Mouse (Mus musculus) lung, embryonic 16.5 days (tissue): ENCODE measurements around the gene Leng9. TPM values are rescaled to one million over a fixed set of nuclear protein-coding genes. Genes with fewer than 3 reads are reported as not detected.
A peak's percentile ranks its signal among the peaks of the same experiment; 100 is the strongest.

Source experiments
- ATAC-seq: fragments of 200-750 bp; cut with Nextera tagmentation; 2 replicates; pipeline ENCODE4 v1.8.0; 2017; ENCODE audit warnings: low read depth, mild to moderate bottlenecking, moderate library complexity
- H3K27ac ChIP-seq: fragments of 300-500 bp; sonication (generic); 2 replicates; pipeline ENCODE4 v1.5.1; 2014; ENCODE audit warnings: mild to moderate bottlenecking, control low read depth, low read length
- H3K27me3 ChIP-seq: fragments of 300-500 bp; sonication (generic); 2 replicates; pipeline ENCODE4 v1.6.1; 2014; ENCODE audit warnings: low read depth, low read length, mixed read lengths; ENCODE audit not compliant: control insufficient read depth, insufficient read depth
- H3K36me3 ChIP-seq: fragments of 300-500 bp; sonication (generic); 2 replicates; pipeline ENCODE4 v1.6.1; 2014; ENCODE audit warnings: low read length; ENCODE audit not compliant: control insufficient read depth, insufficient read depth
- H3K4me1 ChIP-seq: fragments of 300-500 bp; sonication (generic); replicated peaks from 2 replicates; pipeline ENCODE4 v1.6.1; 2014; ENCODE audit warnings: low read length, mixed read lengths; ENCODE audit not compliant: control insufficient read depth, insufficient read depth
- H3K4me2 ChIP-seq: fragments of 300-500 bp; sonication (generic); 2 replicates; pipeline ENCODE4 v1.6.1; 2014; ENCODE audit warnings: low read depth, low read length, control low read depth
- H3K4me3 ChIP-seq: fragments of 300-500 bp; sonication (generic); 2 replicates; pipeline ENCODE4 v1.5.1; 2014; ENCODE audit warnings: mild to moderate bottlenecking, low read length, control low read depth
- H3K9ac ChIP-seq: fragments of 300-500 bp; sonication (generic); 2 replicates; pipeline ENCODE4 v1.6.1; 2014; ENCODE audit warnings: low read length, control low read depth
- H3K9me3 ChIP-seq: fragments of 300-500 bp; sonication (generic); 2 replicates; pipeline ENCODE4 v1.6.1; 2016; ENCODE audit warnings: low read length; ENCODE audit not compliant: control insufficient read depth
- WGBS: fragments of 180-500 bp; shearing (Covaris S2); extraction: QIAGEN DNeasy Blood & Tissue Kit; methylation state at CpG from one replicate; pipeline ENCODE4 v1.1.7; 2014; 5-methylcytosine and 5-hydroxymethylcytosine counted together
- polyA plus RNA-seq: library from polyadenylated mRNA; unstranded; fragments of >200 nt; fragmentation: Nextera tagmentation; extraction: Ambion mirVana; gene quantifications from 2 replicates; pipeline ENCODE4 v1.2.1, GENCODE M21; 2015

The Leng9 gene
- polyA plus RNA-seq, 1 experiment from 2014 or later = 5.5 TPM

- no peak for ATAC-seq
- whole genome bisulfite sequencing = 77% methylated on average over 5 of the region's 5 CpGs
These were observed 4.2 kb upstream of the Leng9 start for GRCm38 (mm10) chr7:4154356-4154755.

DNA sequence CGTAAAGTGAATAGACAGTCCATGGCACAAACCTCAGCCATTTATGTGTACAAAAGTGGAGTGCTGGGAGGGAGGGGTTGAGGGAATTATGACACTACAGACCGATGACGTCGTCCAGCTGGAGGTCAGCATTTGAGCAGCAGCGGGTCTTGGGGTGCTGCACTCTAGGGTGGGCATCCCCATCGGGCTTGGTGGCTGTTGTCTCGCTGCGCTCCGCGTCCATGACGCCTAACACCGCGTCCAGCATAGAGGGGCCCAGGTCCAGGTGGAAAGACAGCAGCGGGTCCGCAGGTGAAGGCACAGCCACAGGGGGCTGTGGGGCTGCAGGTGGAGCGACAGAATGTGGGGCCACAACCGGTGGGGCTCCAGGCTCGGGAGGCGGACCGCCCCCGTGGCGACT is 1.1 kb upstream of the Leng9 start:
- no peak overlapping the region for H3K27ac ChIP-seq
- H3K27me3 ChIP-seq = no peaks in the 10 kb centered on the region; the same call in 1 of the 2 replicates
- no peak overlapping the region for H3K9ac ChIP-seq
- peak overlapping the region; percentile 97 for H3K4me2 ChIP-seq
- ATAC-seq = no peak
- H3K4me1 ChIP-seq = peaks cover 27% of the 10 kb centered on the region
- 31% methylated on average over 22 of the region's 22 CpGs for WGBS
- H3K4me3 ChIP-seq = no peak overlapping the region
- no peaks in the 10 kb centered on the region for H3K9me3 ChIP-seq
- peaks cover 15% of the 10 kb centered on the region for H3K36me3 ChIP-seq

More at GRCm38 (mm10) chr7:4154356-4154755, 4.2 kb upstream of the Leng9 start:
- peaks cover 10% of the 10 kb centered on the region for H3K4me1 ChIP-seq
- H3K27ac ChIP-seq = no peak overlapping the region
- H3K27me3 ChIP-seq = no peaks in the 10 kb centered on the region; the same call in 1 of the 2 replicates
- no peak overlapping the region for H3K4me3 ChIP-seq
- no peaks in the 10 kb centered on the region for H3K9me3 ChIP-seq
- no peaks in the 10 kb centered on the region for H3K36me3 ChIP-seq
- no peak overlapping the region for H3K9ac ChIP-seq
- no peak overlapping the region for H3K4me2 ChIP-seq

GRCm38 (mm10) chr7:4150811-4151221 is 642 bp upstream of the Leng9 start:
- peak overlapping the region; percentile 88; the same call in 1 of the 2 replicates for H3K9ac ChIP-seq
- peak overlapping the region; percentile 80 for H3K4me3 ChIP-seq
- H3K4me1 ChIP-seq = peaks cover 27% of the 10 kb centered on the region
- 18% methylated on average over 14 of the region's 14 CpGs for WGBS
- no peak overlapping the region for H3K27ac ChIP-seq
- peak overlapping the region; percentile 97 for H3K4me2 ChIP-seq
- H3K27me3 ChIP-seq = no peaks in the 10 kb centered on the region; the same call in 1 of the 2 replicates
- no peak for ATAC-seq
- H3K36me3 ChIP-seq = peaks cover 20% of the 10 kb centered on the region
- no peaks in the 10 kb centered on the region for H3K9me3 ChIP-seq

GRCm38 (mm10) chr7:4149209-4150054 is 742 bp downstream of the Leng9 start:
- no peaks in the 10 kb centered on the region for H3K9me3 ChIP-seq
- H3K9ac ChIP-seq = peak overlapping the region; percentile 88
- H3K4me3 ChIP-seq = peak overlapping the region; percentile 80
- H3K4me2 ChIP-seq = peak overlapping the region; percentile 97
- no peaks in the 10 kb centered on the region; the same call in 1 of the 2 replicates for H3K27me3 ChIP-seq
- peaks cover 32% of the 10 kb centered on the region for H3K36me3 ChIP-seq
- H3K4me1 ChIP-seq = peaks cover 27% of the 10 kb centered on the region
- H3K27ac ChIP-seq = peak overlapping the region; percentile 99
- ATAC-seq = peak; percentile 86
- under 1% methylated on average over 64 of the region's 64 CpGs for WGBS

DNA sequence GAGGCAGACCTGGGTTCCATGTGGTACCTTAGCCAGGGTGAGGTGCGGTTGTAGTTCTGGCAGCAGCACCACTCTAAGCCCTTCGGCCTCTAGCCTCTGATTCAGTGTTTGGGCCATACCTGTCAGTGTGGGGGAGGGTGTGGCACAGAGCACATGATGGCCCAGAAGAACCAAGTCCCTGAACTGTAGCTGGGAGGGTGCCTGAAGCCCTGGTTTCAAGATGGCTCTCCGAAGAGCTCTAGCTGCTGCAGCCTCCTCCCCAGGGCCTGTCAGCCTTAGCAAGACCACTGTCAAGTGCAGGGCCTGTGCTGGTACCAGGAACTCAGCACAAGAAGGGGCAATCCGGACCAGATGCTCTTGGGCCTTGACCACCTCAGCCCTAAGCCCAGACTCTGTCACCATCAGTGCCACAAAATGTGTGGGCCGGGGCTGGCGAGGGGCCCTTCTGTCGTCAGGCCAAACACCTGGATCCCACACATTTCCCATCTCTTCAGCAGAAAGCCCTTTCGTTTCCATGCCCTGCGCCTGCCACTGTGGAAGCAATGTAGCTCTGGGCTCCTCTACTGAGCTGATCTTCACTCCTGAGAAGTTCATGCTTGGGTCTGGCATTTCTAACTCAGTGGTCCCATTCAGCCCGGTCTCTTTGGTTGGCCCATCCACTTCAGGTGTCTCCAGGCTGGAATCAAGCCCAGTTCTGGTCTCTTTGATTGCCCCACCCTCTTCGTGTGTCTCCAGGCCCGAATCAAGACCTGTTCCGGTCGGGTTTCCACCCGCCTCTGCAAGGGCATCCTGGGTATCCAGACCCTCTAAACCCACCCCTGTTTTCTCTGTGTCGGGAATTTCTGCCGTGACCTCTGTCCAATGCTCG is 1.6 kb downstream of the Leng9 start:
- Histone ChIP-seq H3K27ac (peak overlapping the region; percentile 99), H3K36me3 (peaks cover 41% of the 10 kb centered on the region), H3K9ac (peak overlapping the region; percentile 88), H3K9me3 (no peaks in the 10 kb centered on the region), H3K27me3 (no peaks in the 10 kb centered on the region; the same call in 1 of the 2 replicates), H3K4me1 (peaks cover 27% of the 10 kb centered on the region), H3K4me2 (peak overlapping the region; percentile 97), H3K4me3 (peak overlapping the region; percentile 80)
- 27% methylated on average over 18 of the region's 18 CpGs for WGBS
- peak; percentile 29 for ATAC-seq

GRCm38 (mm10) chr7:4147836-4148235 is 2.3 kb downstream of the Leng9 start:
- Histone ChIP-seq H3K4me2 (no peak overlapping the region), H3K27me3 (no peaks in the 10 kb centered on the region; the same call in 1 of the 2 replicates), H3K36me3 (peaks cover 48% of the 10 kb centered on the region), H3K9me3 (no peaks in the 10 kb centered on the region), H3K27ac (peak overlapping the region; percentile 99), H3K4me3 (no peak overlapping the region), H3K4me1 (peaks cover 27% of the 10 kb centered on the region), H3K9ac (no peak overlapping the region)
- ATAC-seq = no peak
- WGBS = 75% methylated on average over 4 of the region's 4 CpGs

DNA sequence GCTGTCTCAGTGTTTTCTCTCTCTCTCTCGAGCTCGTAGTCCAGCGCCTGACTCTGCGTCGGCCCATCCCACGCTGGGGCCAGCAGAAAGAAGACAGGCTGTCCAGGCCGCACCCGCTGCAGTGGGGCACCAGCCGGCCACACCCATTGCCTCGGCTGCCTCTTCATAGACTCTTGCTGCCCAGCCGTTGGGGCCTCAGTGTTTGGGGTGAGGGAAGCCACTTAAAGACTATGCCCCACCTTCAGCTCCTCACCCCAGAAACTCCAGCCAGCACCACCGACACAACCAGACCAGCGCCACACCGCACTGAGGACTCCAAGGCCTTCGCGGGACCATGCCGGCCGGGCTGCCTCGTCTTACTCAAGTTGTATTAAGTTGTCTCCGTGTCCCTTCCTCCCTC is 2.8 kb downstream of the Leng9 start:
- 75% methylated on average over 19 of the region's 20 CpGs for WGBS
- peak overlapping the region; percentile 41; the same call in 1 of the 2 replicates for H3K27ac ChIP-seq
- H3K36me3 ChIP-seq = peaks cover 52% of the 10 kb centered on the region
- peaks cover 27% of the 10 kb centered on the region for H3K4me1 ChIP-seq
- ATAC-seq = no peak
- no peak overlapping the region for H3K9ac ChIP-seq
- H3K4me3 ChIP-seq = no peak overlapping the region
- H3K4me2 ChIP-seq = no peak overlapping the region
- no peaks in the 10 kb centered on the region; the same call in 1 of the 2 replicates for H3K27me3 ChIP-seq
- no peaks in the 10 kb centered on the region for H3K9me3 ChIP-seq

- no peak overlapping the region for H3K4me3 ChIP-seq
- H3K4me1 ChIP-seq = peaks cover 27% of the 10 kb centered on the region
- WGBS = 89% methylated on average over 23 of the region's 23 CpGs
- H3K27me3 ChIP-seq = no peaks in the 10 kb centered on the region; the same call in 1 of the 2 replicates
- ATAC-seq = no peak
- H3K9ac ChIP-seq = no peak overlapping the region
- H3K27ac ChIP-seq = no peak overlapping the region
- peaks cover 61% of the 10 kb centered on the region for H3K36me3 ChIP-seq
- H3K4me2 ChIP-seq = no peak overlapping the region
- H3K9me3 ChIP-seq = no peaks in the 10 kb centered on the region
These were observed 3.7 kb downstream of the Leng9 start for GRCm38 (mm10) chr7:4146241-4147180.
